Mouse (Mus musculus) limb, embryonic 15.5 days (tissue): ENCODE data around the gene Pigt. TPM values are rescaled to one million over a fixed set of nuclear protein-coding genes. Genes with fewer than 3 reads are reported as not detected.
A peak's percentile ranks its signal among the peaks of the same experiment; 100 is the strongest.

ENCODE experiments used
- ATAC-seq: fragments of 200-750 bp; cut with Nextera tagmentation; 2 replicates; pipeline ENCODE4 v1.8.0; 2017; ENCODE audit warnings: low read depth, moderate TSS enrichment; ENCODE audit not compliant: insufficient number of reproducible peaks, low FRiP score, low TSS enrichment
- H3K27ac ChIP-seq: fragments of 300-500 bp; sonication (generic); 2 replicates; pipeline ENCODE4 v1.5.1; 2015; ENCODE audit warnings: moderate library complexity, mild to moderate bottlenecking, inconsistent platforms
- H3K27me3 ChIP-seq: fragments of 300-500 bp; sonication (generic); 2 replicates; pipeline ENCODE4 v1.6.1; 2015; ENCODE audit warnings: inconsistent platforms
- H3K36me3 ChIP-seq: fragments of 300-500 bp; sonication (generic); 2 replicates; pipeline ENCODE4 v1.6.1; 2015; ENCODE audit warnings: inconsistent platforms
- H3K4me1 ChIP-seq: fragments of 300-500 bp; sonication (generic); 2 replicates; pipeline ENCODE4 v1.6.1; 2015; ENCODE audit warnings: inconsistent platforms
- H3K4me2 ChIP-seq: fragments of 300-500 bp; sonication (generic); 2 replicates; pipeline ENCODE4 v1.6.1; 2015; ENCODE audit warnings: mild to moderate bottlenecking, inconsistent platforms
- H3K4me3 ChIP-seq: fragments of 300-500 bp; sonication (generic); 2 replicates; pipeline ENCODE4 v1.5.1; 2015; ENCODE audit warnings: mild to moderate bottlenecking, inconsistent platforms
- H3K9ac ChIP-seq: fragments of 300-500 bp; sonication (generic); 2 replicates; pipeline ENCODE4 v1.6.1; 2015; ENCODE audit warnings: inconsistent platforms
- H3K9me3 ChIP-seq: fragments of 300-500 bp; sonication (generic); 2 replicates; pipeline ENCODE4 v1.6.1; 2016; ENCODE audit warnings: inconsistent platforms
- WGBS: fragments of 180-500 bp; shearing (Covaris S2); methylation state at CpG from one replicate; pipeline ENCODE4 v1.1.7; 2015; 5-methylcytosine and 5-hydroxymethylcytosine counted together
- polyA plus RNA-seq: library from polyadenylated mRNA; unstranded; fragments of >200 nt; fragmentation: Nextera tagmentation; extraction: Ambion mirVana; gene quantifications from 2 replicates; pipeline ENCODE4 v1.2.1, GENCODE M21; 2015

The Pigt gene
- polyA plus RNA-seq, 1 experiment from 2014 or later, result 65.0 TPM

GRCm38 (mm10) chr2:164456864-164457300, 40.4 kb upstream of the Pigt start, which contains the start of gene Sys1:
Gene Sys1 (plus strand): TSS chr2:164456964.
- no peaks in the 10 kb centered on the region for H3K27me3 ChIP-seq
- no peak within 1 kb of the TSS for H3K4me3 ChIP-seq
- peak within 1 kb of the TSS; percentile 5; the same call in 1 of the 2 replicates for H3K27ac ChIP-seq
- no peaks in the 10 kb centered on the region for H3K36me3 ChIP-seq
- peaks cover 41% of the 10 kb centered on the region for H3K4me1 ChIP-seq
- H3K9ac ChIP-seq, result no peak within 1 kb of the TSS
- peak within 1 kb of the TSS; percentile 10; the same call in 1 of the 2 replicates for H3K4me2 ChIP-seq
- ATAC-seq, result no peak
- WGBS, result 2% methylated on average over 7 of the region's 7 CpGs
- H3K9me3 ChIP-seq, result no peaks in the 10 kb centered on the region

DNA sequence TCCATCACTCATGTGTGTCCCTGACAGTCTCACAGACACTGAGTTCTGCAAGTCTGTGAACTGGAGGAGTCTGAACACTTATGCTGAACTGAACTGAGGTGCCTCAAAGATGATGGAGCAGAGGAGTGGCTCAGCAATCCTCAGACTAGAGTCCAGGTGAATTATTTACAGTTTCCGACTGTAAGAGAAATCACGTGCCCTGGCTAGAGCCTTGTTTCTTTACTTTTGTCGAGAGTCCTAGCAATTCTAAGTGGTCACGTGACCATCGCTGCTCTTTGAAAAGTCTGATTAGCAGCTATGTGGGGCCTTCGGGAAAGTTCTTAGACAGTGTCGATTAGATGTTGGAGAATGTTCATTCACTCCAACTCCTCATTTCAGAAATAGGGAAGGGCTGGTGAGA, 39.4 kb upstream of the Pigt start:
- Histone ChIP-seq H3K4me1 (peaks cover 38% of the 10 kb centered on the region), H3K9me3 (no peaks in the 10 kb centered on the region), H3K4me3 (no peak overlapping the region), H3K27ac (no peak overlapping the region), H3K36me3 (no peaks in the 10 kb centered on the region), H3K4me2 (no peak overlapping the region), H3K9ac (no peak overlapping the region), H3K27me3 (no peaks in the 10 kb centered on the region)
- ATAC-seq, result no peak
- WGBS, result 67% methylated on average over 7 of the region's 7 CpGs

DNA sequence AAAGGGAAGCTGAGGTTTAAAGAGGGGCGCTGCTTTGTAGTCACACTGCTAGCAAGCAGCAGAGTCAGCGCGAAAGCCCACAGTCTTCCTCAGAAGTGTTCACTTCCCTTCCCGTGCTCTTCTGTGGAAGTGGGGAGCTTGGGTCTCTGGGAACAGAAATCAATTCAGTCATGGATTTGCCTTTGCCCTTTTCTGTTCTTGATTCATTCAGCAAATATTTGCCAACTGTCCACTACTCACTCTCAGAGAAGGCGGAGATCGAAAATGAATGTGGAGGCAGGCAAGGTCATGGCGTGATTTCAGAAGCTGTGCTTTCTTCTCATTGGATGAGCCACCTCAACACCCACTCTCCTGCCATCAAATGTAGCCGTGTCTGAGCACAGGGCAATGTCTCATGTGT, 38.8 kb upstream of the Pigt start:
- H3K4me3 ChIP-seq, result no peak overlapping the region
- ATAC-seq, result no peak
- no peaks in the 10 kb centered on the region for H3K9me3 ChIP-seq
- H3K27ac ChIP-seq, result no peak overlapping the region
- H3K27me3 ChIP-seq, result no peaks in the 10 kb centered on the region
- H3K4me1 ChIP-seq, result peaks cover 35% of the 10 kb centered on the region
- WGBS, result 85% methylated on average over 8 of the region's 8 CpGs
- no peak overlapping the region for H3K9ac ChIP-seq
- no peak overlapping the region for H3K4me2 ChIP-seq
- H3K36me3 ChIP-seq, result peaks cover 5% of the 10 kb centered on the region; the same call in 1 of the 2 replicates

GRCm38 (mm10) chr2:164460745-164461551, 36.4 kb upstream of the Pigt start, which contains the start of gene Gm20458:
Gene Gm20458 (plus strand): TSS chr2:164460967.
- Histone ChIP-seq H3K27ac (peak within 1 kb of the TSS; percentile 89), H3K4me3 (peak within 1 kb of the TSS; percentile 98), H3K36me3 (peaks cover 25% of the 10 kb centered on the region), H3K4me2 (peak within 1 kb of the TSS; percentile 72), H3K9me3 (no peaks in the 10 kb centered on the region), H3K4me1 (peaks cover 20% of the 10 kb centered on the region), H3K9ac (peak within 1 kb of the TSS; percentile 83), H3K27me3 (no peaks in the 10 kb centered on the region)
- ATAC-seq, result peak; percentile 96
- under 1% methylated on average over 54 of the region's 79 CpGs for WGBS

DNA sequence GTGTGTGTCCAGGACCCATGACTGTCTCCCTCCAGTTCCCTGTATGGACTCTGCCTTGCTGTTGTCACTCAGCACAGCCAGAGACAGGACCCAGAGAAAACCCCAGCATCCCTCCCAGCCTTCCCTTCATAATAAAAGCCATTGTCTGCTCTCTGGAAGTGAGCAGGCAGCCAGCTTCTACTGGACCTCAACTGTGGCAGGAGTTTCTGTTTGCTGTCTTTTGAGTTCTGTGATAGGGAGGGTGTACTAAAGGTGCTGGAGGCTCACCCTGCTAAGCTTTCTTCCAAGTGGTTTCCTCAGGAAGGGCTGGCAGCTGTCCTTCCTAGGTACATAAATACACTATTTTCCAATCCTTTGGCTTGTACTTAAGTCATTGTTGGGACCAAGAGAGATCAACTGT, 32.2 kb upstream of the Pigt start:
- Histone ChIP-seq H3K27me3 (no peaks in the 10 kb centered on the region), H3K9ac (no peak overlapping the region), H3K36me3 (peaks cover 48% of the 10 kb centered on the region), H3K4me1 (peaks cover 11% of the 10 kb centered on the region), H3K4me3 (no peak overlapping the region), H3K9me3 (no peaks in the 10 kb centered on the region), H3K27ac (no peak overlapping the region), H3K4me2 (no peak overlapping the region)
- ATAC-seq, result no peak

DNA sequence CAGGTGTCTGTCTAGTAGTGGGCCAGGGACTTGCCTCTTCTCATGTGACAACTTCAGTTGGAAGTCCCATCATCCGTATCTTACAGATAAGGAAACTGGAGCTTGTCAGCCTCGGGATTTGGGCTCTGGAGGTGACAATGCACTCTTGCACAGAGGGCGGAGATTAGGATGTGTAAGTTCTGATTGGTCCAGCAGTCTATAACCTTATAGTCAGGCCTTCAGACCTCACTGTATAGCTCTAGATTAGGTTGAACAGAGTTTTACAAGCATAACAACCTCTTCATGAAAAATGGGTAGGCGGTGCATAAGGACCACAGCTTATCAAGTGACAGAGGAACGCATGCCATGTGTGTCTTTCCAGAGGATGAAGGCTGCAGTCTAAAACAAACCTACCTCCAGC, 30.5 kb upstream of the Pigt start:
- Histone ChIP-seq H3K4me3 (no peak overlapping the region), H3K27ac (no peak overlapping the region), H3K4me2 (no peak overlapping the region), H3K36me3 (peaks cover 48% of the 10 kb centered on the region), H3K27me3 (no peaks in the 10 kb centered on the region), H3K4me1 (peaks cover 8% of the 10 kb centered on the region), H3K9ac (no peak overlapping the region), H3K9me3 (no peaks in the 10 kb centered on the region)
- ATAC-seq, result no peak
- 76% methylated on average over 5 of the region's 5 CpGs for WGBS

- no peak overlapping the region for H3K4me3 ChIP-seq
- H3K27me3 ChIP-seq, result no peaks in the 10 kb centered on the region
- H3K9me3 ChIP-seq, result no peaks in the 10 kb centered on the region
- no peak overlapping the region for H3K27ac ChIP-seq
- no peaks in the 10 kb centered on the region for H3K4me1 ChIP-seq
- ATAC-seq, result no peak
- peaks cover 36% of the 10 kb centered on the region for H3K36me3 ChIP-seq
- H3K9ac ChIP-seq, result no peak overlapping the region
- no peak overlapping the region for H3K4me2 ChIP-seq
- 27% methylated on average over 10 of the region's 10 CpGs for WGBS
Observed at GRCm38 (mm10) chr2:164470254-164470653, 27.1 kb upstream of the Pigt start.

GRCm38 (mm10) chr2:164473624-164474023, 23.7 kb upstream of the Pigt start, which contains the start of gene Trp53tg5:
Gene Trp53tg5 (minus strand): TSS chr2:164473724.
- WGBS, result 84% methylated on average over 6 of the region's 6 CpGs
- Histone ChIP-seq H3K27me3 (no peaks in the 10 kb centered on the region), H3K4me3 (no peak within 1 kb of the TSS), H3K4me1 (no peaks in the 10 kb centered on the region), H3K9me3 (no peaks in the 10 kb centered on the region), H3K27ac (no peak within 1 kb of the TSS), H3K9ac (no peak within 1 kb of the TSS), H3K36me3 (peaks cover 14% of the 10 kb centered on the region), H3K4me2 (no peak within 1 kb of the TSS)
- ATAC-seq, result no peak

- Histone ChIP-seq H3K27me3 (peaks cover 36% of the 10 kb centered on the region), H3K27ac (no peak within 1 kb of the TSS)
- 4% methylated on average over 26 of the region's 26 CpGs for WGBS
Observed at GRCm38 (mm10) chr2:164485681-164486257, 11.6 kb upstream of the Pigt start, which contains the start of gene Dbndd2. Gene Dbndd2 (plus strand): TSS chr2:164486106.

GRCm38 (mm10) chr2:164486258-164487114, 10.8 kb upstream of the Pigt start:
- H3K9ac ChIP-seq, result peak overlapping the region; percentile 62
- no peak for ATAC-seq
- H3K9me3 ChIP-seq, result no peaks in the 10 kb centered on the region
- no peak overlapping the region for H3K27ac ChIP-seq
- 0 out of 2 replicates have a peak, but pooled peaks cover 8% of the 10 kb centered on the region for H3K36me3 ChIP-seq
- under 1% methylated on average over 86 of the region's 90 CpGs for WGBS
- peak overlapping the region; percentile 100 for H3K4me2 ChIP-seq
- peak overlapping the region; percentile 67 for H3K4me3 ChIP-seq
- H3K4me1 ChIP-seq, result peaks cover 17% of the 10 kb centered on the region
- peaks cover 36% of the 10 kb centered on the region for H3K27me3 ChIP-seq

More at GRCm38 (mm10) chr2:164485681-164486257, 11.6 kb upstream of the Pigt start, which contains the start of gene Dbndd2:
- Histone ChIP-seq H3K9me3 (no peaks in the 10 kb centered on the region), H3K9ac (peak within 1 kb of the TSS; percentile 62), H3K4me2 (peak within 1 kb of the TSS; percentile 100), H3K4me3 (peak within 1 kb of the TSS; percentile 67), H3K36me3 (0 out of 2 replicates have a peak, but pooled peaks cover 8% of the 10 kb centered on the region), H3K4me1 (peaks cover 17% of the 10 kb centered on the region)
- no peak for ATAC-seq

DNA sequence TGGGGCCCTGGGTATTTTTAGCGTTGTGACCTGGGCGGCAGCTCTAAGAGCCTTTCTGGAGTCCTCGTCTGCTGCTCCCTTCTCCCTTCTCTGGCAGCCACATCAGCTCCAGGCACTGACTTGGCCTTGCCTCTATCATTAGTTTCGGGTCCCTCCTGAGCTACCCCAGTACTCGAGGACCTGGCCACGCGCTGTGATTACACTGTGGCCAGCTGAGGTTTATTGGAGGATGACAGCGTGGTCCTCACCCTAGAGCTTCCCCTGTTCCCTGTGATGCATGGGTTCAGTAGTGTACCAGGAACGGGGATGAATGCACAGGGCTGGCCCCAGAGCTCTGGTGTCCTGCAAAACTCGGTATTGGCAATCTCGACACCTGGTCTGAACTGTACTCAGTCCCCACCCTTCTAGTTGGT, 10.2 kb upstream of the Pigt start:
- no peak overlapping the region for H3K27ac ChIP-seq
- 11% methylated on average over 11 of the region's 11 CpGs for WGBS
- H3K4me2 ChIP-seq, result peak overlapping the region; percentile 100
- peaks cover 36% of the 10 kb centered on the region for H3K27me3 ChIP-seq
- no peaks in the 10 kb centered on the region for H3K9me3 ChIP-seq
- H3K9ac ChIP-seq, result peak overlapping the region; percentile 62
- H3K4me1 ChIP-seq, result peaks cover 17% of the 10 kb centered on the region
- no peak for ATAC-seq
- H3K4me3 ChIP-seq, result peak overlapping the region; percentile 67
- H3K36me3 ChIP-seq, result 0 out of 2 replicates have a peak, but pooled peaks cover 8% of the 10 kb centered on the region
